Mouse (Mus musculus): ENCODE measurements around the gene Ampd3. TPM values are rescaled to one million over a fixed set of nuclear protein-coding genes. Genes with fewer than 3 reads are reported as not detected.
A peak's percentile ranks its signal among the peaks of the same experiment; 100 is the strongest.

Ampd3 gene
- 1.4 and 2.4 TPM in 2 replicates for polyA plus RNA-seq (2016; fragmentation: Nextera tagmentation; extraction: Ambion mirVana)

- Histone ChIP-seq H3K27me3 (peaks cover 44% of the 10 kb centered on the region), H3K36me3 (no peaks in the 10 kb centered on the region), H3K4me1 (replicated peaks) (0 out of 2 replicates have a peak, but pooled peaks cover 4% of the 10 kb centered on the region), H3K9me3 (no peaks in the 10 kb centered on the region), H3K4me3 (replicated peaks) (peak within 1 kb of the TSS; percentile 62), H3K9ac (replicated peaks) (peak within 1 kb of the TSS; percentile 74), H3K27ac (no peak within 1 kb of the TSS), H3K4me2 (peak within 1 kb of the TSS; percentile 97)
- WGBS = 9% methylated on average over 16 of the region's 16 CpGs
- ATAC-seq (ENCODE audit: insufficient number of reproducible peaks, insufficient read depth, low FRiP score, low TSS enrichment, low read depth) = no peak
Observed at GRCm38 (mm10) chr7:110768001-110768400, at the start of gene Ampd3. TSS of gene Ampd3 (plus strand) at chr7:110768206.

- WGBS = 79% methylated on average over 6 of the region's 6 CpGs
- H3K27ac ChIP-seq = no peak overlapping the region
- H3K9ac ChIP-seq (replicated peaks) = no peak overlapping the region
- H3K27me3 ChIP-seq = no peaks in the 10 kb centered on the region
- no peak for ATAC-seq (ENCODE audit: insufficient number of reproducible peaks, insufficient read depth, low FRiP score, low TSS enrichment, low read depth)
- H3K4me1 ChIP-seq (replicated peaks) = no peaks in the 10 kb centered on the region
- no peak overlapping the region for H3K4me3 ChIP-seq (replicated peaks)
- H3K4me2 ChIP-seq = no peak overlapping the region
- no peaks in the 10 kb centered on the region for H3K9me3 ChIP-seq
- H3K36me3 ChIP-seq = no peaks in the 10 kb centered on the region
Observed at GRCm38 (mm10) chr7:110718505-110718904, 49.5 kb upstream of the Ampd3 start.

GRCm38 (mm10) chr7:110719857-110720256 lies 48.1 kb upstream of the Ampd3 start:
- 70% methylated on average over 4 of the region's 4 CpGs for WGBS
- no peak overlapping the region for H3K4me3 ChIP-seq (replicated peaks)

GRCm38 (mm10) chr7:110722183-110722582 lies 45.8 kb upstream of the Ampd3 start:
- Histone ChIP-seq H3K36me3 (no peaks in the 10 kb centered on the region), H3K27me3 (no peaks in the 10 kb centered on the region), H3K4me3 (replicated peaks) (no peak overlapping the region), H3K9me3 (no peaks in the 10 kb centered on the region), H3K9ac (replicated peaks) (no peak overlapping the region), H3K4me1 (replicated peaks) (no peaks in the 10 kb centered on the region), H3K27ac (no peak overlapping the region), H3K4me2 (no peak overlapping the region)
- WGBS = 86% methylated on average over 4 of the region's 4 CpGs
- ATAC-seq (ENCODE audit: insufficient number of reproducible peaks, insufficient read depth, low FRiP score, low TSS enrichment, low read depth) = no peak

More at GRCm38 (mm10) chr7:110719857-110720256, 48.1 kb upstream of the Ampd3 start:
- H3K9ac ChIP-seq (replicated peaks) = no peak overlapping the region
- no peak overlapping the region for H3K4me2 ChIP-seq
- no peaks in the 10 kb centered on the region for H3K4me1 ChIP-seq (replicated peaks)
- no peak overlapping the region for H3K27ac ChIP-seq
- ATAC-seq (ENCODE audit: insufficient number of reproducible peaks, insufficient read depth, low FRiP score, low TSS enrichment, low read depth) = no peak
- no peaks in the 10 kb centered on the region for H3K9me3 ChIP-seq
- no peaks in the 10 kb centered on the region for H3K27me3 ChIP-seq
- H3K36me3 ChIP-seq = no peaks in the 10 kb centered on the region

- H3K4me2 ChIP-seq = no peak overlapping the region
- no peaks in the 10 kb centered on the region for H3K27me3 ChIP-seq
- no peaks in the 10 kb centered on the region for H3K36me3 ChIP-seq
- H3K27ac ChIP-seq = no peak overlapping the region
- no peak overlapping the region for H3K4me3 ChIP-seq (replicated peaks)
- no peak overlapping the region for H3K9ac ChIP-seq (replicated peaks)
- WGBS = 36% methylated on average over 2 of the region's 2 CpGs
- H3K4me1 ChIP-seq (replicated peaks) = peaks cover 13% of the 10 kb centered on the region
- no peak for ATAC-seq (ENCODE audit: insufficient number of reproducible peaks, insufficient read depth, low FRiP score, low TSS enrichment, low read depth)
- no peaks in the 10 kb centered on the region for H3K9me3 ChIP-seq
Observed at GRCm38 (mm10) chr7:110727049-110727448, 41.0 kb upstream of the Ampd3 start.

- Histone ChIP-seq H3K27ac (no peak overlapping the region), H3K4me1 (replicated peaks) (peaks cover 16% of the 10 kb centered on the region), H3K4me3 (replicated peaks) (no peak overlapping the region), H3K27me3 (no peaks in the 10 kb centered on the region), H3K4me2 (no peak overlapping the region), H3K9me3 (no peaks in the 10 kb centered on the region), H3K9ac (replicated peaks) (no peak overlapping the region), H3K36me3 (no peaks in the 10 kb centered on the region)
- ATAC-seq (ENCODE audit: insufficient number of reproducible peaks, insufficient read depth, low FRiP score, low TSS enrichment, low read depth) = no peak
- 57% methylated on average over 3 of the region's 3 CpGs for WGBS
Observed at GRCm38 (mm10) chr7:110728876-110729275, 39.1 kb upstream of the Ampd3 start.

- ATAC-seq (ENCODE audit: insufficient number of reproducible peaks, insufficient read depth, low FRiP score, low TSS enrichment, low read depth) = no peak
- H3K27me3 ChIP-seq = no peaks in the 10 kb centered on the region
- H3K9me3 ChIP-seq = no peaks in the 10 kb centered on the region
- no peak overlapping the region for H3K4me3 ChIP-seq (replicated peaks)
- no peak overlapping the region for H3K4me2 ChIP-seq
- peaks cover 16% of the 10 kb centered on the region for H3K4me1 ChIP-seq (replicated peaks)
- H3K9ac ChIP-seq (replicated peaks) = no peak overlapping the region
- no peaks in the 10 kb centered on the region for H3K36me3 ChIP-seq
- no peak overlapping the region for H3K27ac ChIP-seq
- WGBS = 76% methylated on average over 6 of the region's 6 CpGs
Observed at GRCm38 (mm10) chr7:110729295-110729694, 38.7 kb upstream of the Ampd3 start.

GRCm38 (mm10) chr7:110731091-110731967 lies 36.7 kb upstream of the Ampd3 start:
- H3K4me2 ChIP-seq = no peak overlapping the region
- ATAC-seq (ENCODE audit: insufficient number of reproducible peaks, insufficient read depth, low FRiP score, low TSS enrichment, low read depth) = no peak
- peaks cover 16% of the 10 kb centered on the region for H3K4me1 ChIP-seq (replicated peaks)
- no peak overlapping the region for H3K27ac ChIP-seq
- H3K9me3 ChIP-seq = no peaks in the 10 kb centered on the region
- 0 out of 2 replicates have a peak overlapping the region, but pooled peaks have one; percentile 5 for H3K9ac ChIP-seq (replicated peaks)
- no peaks in the 10 kb centered on the region for H3K36me3 ChIP-seq
- 51% methylated on average over 6 of the region's 6 CpGs for WGBS
- no peak overlapping the region for H3K4me3 ChIP-seq (replicated peaks)
- H3K27me3 ChIP-seq = no peaks in the 10 kb centered on the region

- WGBS = 69% methylated on average over 12 of the region's 12 CpGs
- Histone ChIP-seq H3K27ac (no peak overlapping the region), H3K36me3 (no peaks in the 10 kb centered on the region), H3K9ac (replicated peaks) (no peak overlapping the region; the same call in 1 of the 2 replicates), H3K4me3 (replicated peaks) (no peak overlapping the region), H3K27me3 (no peaks in the 10 kb centered on the region), H3K9me3 (no peaks in the 10 kb centered on the region), H3K4me1 (replicated peaks) (peaks cover 16% of the 10 kb centered on the region), H3K4me2 (no peak overlapping the region)
- ATAC-seq (ENCODE audit: insufficient number of reproducible peaks, insufficient read depth, low FRiP score, low TSS enrichment, low read depth) = no peak
Observed at GRCm38 (mm10) chr7:110732001-110732632, 35.9 kb upstream of the Ampd3 start.

- Histone ChIP-seq H3K9ac (replicated peaks) (no peak overlapping the region), H3K27ac (no peak overlapping the region), H3K9me3 (peaks cover 3% of the 10 kb centered on the region; the same call in 1 of the 2 replicates), H3K36me3 (no peaks in the 10 kb centered on the region), H3K4me2 (no peak overlapping the region), H3K4me3 (replicated peaks) (no peak overlapping the region), H3K27me3 (no peaks in the 10 kb centered on the region), H3K4me1 (replicated peaks) (peaks cover 27% of the 10 kb centered on the region)
- no peak for ATAC-seq (ENCODE audit: insufficient number of reproducible peaks, insufficient read depth, low FRiP score, low TSS enrichment, low read depth)
- 47% methylated on average over 2 of the region's 2 CpGs for WGBS
Observed at GRCm38 (mm10) chr7:110736914-110737313, 31.1 kb upstream of the Ampd3 start.

GRCm38 (mm10) chr7:110739764-110740163 lies 28.2 kb upstream of the Ampd3 start:
- H3K4me2 ChIP-seq = no peak overlapping the region
- H3K4me1 ChIP-seq (replicated peaks) = peaks cover 24% of the 10 kb centered on the region
- H3K9me3 ChIP-seq = peaks cover 3% of the 10 kb centered on the region; the same call in 1 of the 2 replicates
- ATAC-seq (ENCODE audit: insufficient number of reproducible peaks, insufficient read depth, low FRiP score, low TSS enrichment, low read depth) = no peak
- no peak overlapping the region for H3K4me3 ChIP-seq (replicated peaks)
- no peak overlapping the region for H3K27ac ChIP-seq
- no peak overlapping the region for H3K9ac ChIP-seq (replicated peaks)
- 44% methylated on average over 5 of the region's 5 CpGs for WGBS
- H3K36me3 ChIP-seq = no peaks in the 10 kb centered on the region
- H3K27me3 ChIP-seq = no peaks in the 10 kb centered on the region
